Mouse (Mus musculus) neural tube, embryonic 15.5 days (tissue): ENCODE measurements around the gene St5. TPM values are rescaled to one million over a fixed set of nuclear protein-coding genes. Genes with fewer than 3 reads are reported as not detected.

ENCODE experiments used
- ATAC-seq: fragments of 200-750 bp; cut with Nextera tagmentation; 2 replicates; pipeline ENCODE4 v1.8.0; 2017; ENCODE audit warnings: mild to moderate bottlenecking, moderate TSS enrichment, moderate library complexity; ENCODE audit not compliant: low FRiP score
- H3K27ac ChIP-seq: fragments of 300-500 bp; sonication (generic); replicated peaks from 2 replicates; pipeline ENCODE4 v1.5.1; 2015; ENCODE audit warnings: mild to moderate bottlenecking, inconsistent platforms
- H3K27me3 ChIP-seq: fragments of 300-500 bp; sonication (generic); replicated peaks from 2 replicates; pipeline ENCODE4 v1.6.1; 2015; ENCODE audit warnings: inconsistent platforms
- H3K36me3 ChIP-seq: fragments of 300-500 bp; sonication (generic); 2 replicates; pipeline ENCODE4 v1.6.1; 2015; ENCODE audit warnings: inconsistent platforms
- H3K4me1 ChIP-seq: fragments of 300-500 bp; sonication (generic); 2 replicates; pipeline ENCODE4 v1.6.1; 2015; ENCODE audit warnings: inconsistent platforms
- H3K4me2 ChIP-seq: fragments of 300-500 bp; sonication (generic); 2 replicates; pipeline ENCODE4 v1.6.1; 2015; ENCODE audit warnings: inconsistent platforms, mild to moderate bottlenecking, moderate library complexity
- H3K4me3 ChIP-seq: fragments of 300-500 bp; sonication (generic); replicated peaks from 2 replicates; pipeline ENCODE4 v1.5.1; 2015; ENCODE audit warnings: mild to moderate bottlenecking, inconsistent platforms
- H3K9ac ChIP-seq: fragments of 300-500 bp; sonication (generic); replicated peaks from 2 replicates; pipeline ENCODE4 v1.6.1; 2015; ENCODE audit warnings: mild to moderate bottlenecking, inconsistent platforms
- H3K9me3 ChIP-seq: fragments of 300-500 bp; sonication (generic); replicated peaks from 2 replicates; pipeline ENCODE4 v1.6.1; 2016; ENCODE audit warnings: inconsistent platforms
- WGBS: fragments of 180-500 bp; shearing (Covaris S2); methylation state at CpG from one replicate; pipeline ENCODE4 v1.1.7; 2015; ENCODE audit warnings: mixed read lengths; 5-methylcytosine and 5-hydroxymethylcytosine counted together
- polyA plus RNA-seq: library from polyadenylated mRNA; unstranded; fragments of >200 nt; fragmentation: Nextera tagmentation; extraction: Ambion mirVana; gene quantifications from 2 replicates; pipeline ENCODE4 v1.2.1, GENCODE M21; 2015

The St5 gene
- polyA plus RNA-seq, result 18.2 and 29.3 TPM in 2 replicates

- peak within 1 kb of the TSS; percentile 75 for H3K27ac ChIP-seq
- under 1% methylated on average over 60 of the region's 61 CpGs for WGBS
- peak within 1 kb of the TSS; percentile 86 for H3K4me2 ChIP-seq
- no peaks in the 10 kb centered on the region for H3K36me3 ChIP-seq
- peak within 1 kb of the TSS; percentile 55 for H3K9ac ChIP-seq
- peak; percentile 96 for ATAC-seq
- no peaks in the 10 kb centered on the region for H3K9me3 ChIP-seq
- H3K4me1 ChIP-seq, result peaks cover 10% of the 10 kb centered on the region
- H3K27me3 ChIP-seq, result no peaks in the 10 kb centered on the region
- H3K4me3 ChIP-seq, result peak within 1 kb of the TSS; percentile 65
These were observed at the start of gene St5, which contains the start of gene Akip1 for GRCm38 (mm10) chr7:109703190-109704015. Gene St5, minus strand, starts transcription at chr7:109703605. Gene Akip1, plus strand, starts transcription at chr7:109703690.

GRCm38 (mm10) chr7:109752008-109752925 lies 48.9 kb upstream of the St5 start, which contains the start of gene Tmem9b:
Gene Tmem9b, minus strand, starts transcription at chr7:109752875.
- Histone ChIP-seq H3K27ac (peak within 1 kb of the TSS; percentile 85), H3K9ac (peak within 1 kb of the TSS; percentile 75), H3K4me1 (peaks cover 33% of the 10 kb centered on the region), H3K36me3 (peaks cover 7% of the 10 kb centered on the region; the same call in 1 of the 2 replicates), H3K27me3 (no peaks in the 10 kb centered on the region), H3K9me3 (no peaks in the 10 kb centered on the region), H3K4me3 (peak within 1 kb of the TSS; percentile 63), H3K4me2 (peak within 1 kb of the TSS; percentile 85)
- ATAC-seq, result peak; percentile 93
- under 1% methylated on average over 74 of the region's 74 CpGs for WGBS

DNA sequence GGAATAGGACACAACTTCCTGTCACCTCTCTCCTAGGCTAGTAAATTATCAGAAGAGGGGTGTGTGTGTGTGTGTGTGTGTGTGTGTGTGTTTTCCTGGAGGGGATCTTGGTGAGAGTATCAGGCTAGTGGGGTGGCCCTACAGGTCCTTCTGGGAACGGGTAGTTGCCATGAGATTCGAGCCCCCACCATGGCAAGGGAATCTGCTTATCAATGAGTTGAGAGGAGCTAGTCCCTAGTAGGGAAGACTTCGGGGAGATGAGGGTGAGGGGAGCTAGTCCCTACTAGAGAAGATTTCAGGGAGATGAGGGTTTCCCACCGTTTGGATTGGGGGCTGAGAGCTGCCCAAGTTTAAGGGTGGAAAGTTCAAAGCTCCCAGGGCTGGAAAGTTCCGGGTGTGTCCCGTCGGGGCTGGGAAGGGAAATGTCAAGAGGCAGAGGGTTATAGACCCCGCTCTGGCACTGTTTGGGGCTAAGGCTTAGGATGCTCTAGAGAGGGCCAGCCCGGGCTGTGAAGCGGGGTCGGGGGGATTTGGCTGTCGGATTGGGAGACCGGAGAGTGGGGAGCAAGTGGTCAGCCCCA lies 48.1 kb upstream of the St5 start:
- no peaks in the 10 kb centered on the region for H3K27me3 ChIP-seq
- H3K4me3 ChIP-seq, result peak overlapping the region; percentile 63
- peaks cover 33% of the 10 kb centered on the region for H3K4me1 ChIP-seq
- peak overlapping the region; percentile 85 for H3K4me2 ChIP-seq
- no peaks in the 10 kb centered on the region for H3K9me3 ChIP-seq
- peak overlapping the region; percentile 75 for H3K9ac ChIP-seq
- H3K27ac ChIP-seq, result peak overlapping the region; percentile 85
- 3% methylated on average over 13 of the region's 13 CpGs for WGBS
- no peak; the same call in 1 of the 2 replicates for ATAC-seq
- peaks cover 15% of the 10 kb centered on the region; the same call in 1 of the 2 replicates for H3K36me3 ChIP-seq

DNA sequence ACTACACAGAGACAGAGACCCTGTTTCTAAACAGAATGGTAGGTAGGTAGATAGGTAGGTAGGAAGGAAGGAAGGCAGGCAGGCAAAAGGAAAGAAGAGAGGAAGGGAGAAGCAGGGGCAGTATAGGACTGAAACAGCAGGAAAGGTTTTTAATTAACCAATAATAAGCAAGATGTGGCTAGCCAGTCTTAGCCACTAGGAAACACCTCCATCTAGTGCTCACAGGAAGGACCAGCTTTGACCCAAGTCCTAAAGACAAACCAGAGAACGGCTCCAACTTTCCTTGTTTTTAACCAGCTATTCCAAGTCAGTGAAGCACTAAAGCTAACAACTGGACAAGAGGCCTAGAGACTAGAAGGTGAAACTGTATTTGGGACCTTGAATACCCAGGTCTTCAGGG lies 44.3 kb upstream of the St5 start:
- 71% methylated on average over 1 of the region's 1 CpGs for WGBS
- H3K36me3 ChIP-seq, result peaks cover 45% of the 10 kb centered on the region
- H3K4me1 ChIP-seq, result peaks cover 21% of the 10 kb centered on the region
- no peak overlapping the region for H3K4me3 ChIP-seq
- H3K9ac ChIP-seq, result no peak overlapping the region
- H3K27me3 ChIP-seq, result no peaks in the 10 kb centered on the region
- H3K4me2 ChIP-seq, result no peak overlapping the region
- no peak for ATAC-seq
- H3K27ac ChIP-seq, result no peak overlapping the region
- H3K9me3 ChIP-seq, result no peaks in the 10 kb centered on the region

DNA sequence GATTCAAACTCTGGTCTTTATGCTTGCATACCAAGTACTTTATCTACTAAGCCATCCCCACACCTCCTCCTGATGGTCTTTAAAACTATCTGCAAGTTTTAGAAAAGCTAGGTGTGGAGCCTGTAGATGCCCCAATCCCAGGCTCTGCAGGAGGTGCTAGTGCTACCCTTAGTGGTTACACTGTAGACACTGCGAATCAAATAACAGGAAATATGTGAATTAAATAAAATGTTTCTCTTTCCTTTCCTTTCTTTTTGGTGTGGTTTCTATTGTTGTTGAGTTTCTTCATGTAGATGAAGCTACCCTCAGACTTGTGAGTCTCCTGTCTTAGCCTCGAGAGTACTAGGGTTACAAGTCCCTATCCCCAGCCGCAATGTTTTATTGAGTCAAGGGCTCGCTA lies 38.3 kb upstream of the St5 start:
- no peak overlapping the region for H3K4me3 ChIP-seq
- H3K9ac ChIP-seq, result no peak overlapping the region
- no peaks in the 10 kb centered on the region for H3K4me1 ChIP-seq
- H3K27me3 ChIP-seq, result no peaks in the 10 kb centered on the region
- no peak for ATAC-seq
- WGBS, result 87% methylated on average over 4 of the region's 4 CpGs
- H3K27ac ChIP-seq, result no peak overlapping the region
- peaks cover 68% of the 10 kb centered on the region for H3K36me3 ChIP-seq
- H3K4me2 ChIP-seq, result no peak overlapping the region
- H3K9me3 ChIP-seq, result no peaks in the 10 kb centered on the region

- Histone ChIP-seq H3K27me3 (no peaks in the 10 kb centered on the region), H3K4me1 (no peaks in the 10 kb centered on the region), H3K4me2 (no peak overlapping the region), H3K27ac (no peak overlapping the region), H3K4me3 (no peak overlapping the region), H3K36me3 (peaks cover 68% of the 10 kb centered on the region), H3K9me3 (no peaks in the 10 kb centered on the region), H3K9ac (no peak overlapping the region)
- ATAC-seq, result no peak
- 92% methylated on average over 1 of the region's 1 CpGs for whole genome bisulfite sequencing
These were observed 37.7 kb upstream of the St5 start for GRCm38 (mm10) chr7:109741060-109741459.

- H3K9ac ChIP-seq, result no peak overlapping the region
- peaks cover 69% of the 10 kb centered on the region for H3K36me3 ChIP-seq
- no peak overlapping the region for H3K4me2 ChIP-seq
- no peaks in the 10 kb centered on the region for H3K9me3 ChIP-seq
- WGBS, result 95% methylated on average over 5 of the region's 5 CpGs
- no peaks in the 10 kb centered on the region for H3K27me3 ChIP-seq
- no peak for ATAC-seq
- H3K4me1 ChIP-seq, result no peaks in the 10 kb centered on the region
- H3K27ac ChIP-seq, result no peak overlapping the region
- no peak overlapping the region for H3K4me3 ChIP-seq
These were observed 36.5 kb upstream of the St5 start for GRCm38 (mm10) chr7:109739822-109740370.

DNA sequence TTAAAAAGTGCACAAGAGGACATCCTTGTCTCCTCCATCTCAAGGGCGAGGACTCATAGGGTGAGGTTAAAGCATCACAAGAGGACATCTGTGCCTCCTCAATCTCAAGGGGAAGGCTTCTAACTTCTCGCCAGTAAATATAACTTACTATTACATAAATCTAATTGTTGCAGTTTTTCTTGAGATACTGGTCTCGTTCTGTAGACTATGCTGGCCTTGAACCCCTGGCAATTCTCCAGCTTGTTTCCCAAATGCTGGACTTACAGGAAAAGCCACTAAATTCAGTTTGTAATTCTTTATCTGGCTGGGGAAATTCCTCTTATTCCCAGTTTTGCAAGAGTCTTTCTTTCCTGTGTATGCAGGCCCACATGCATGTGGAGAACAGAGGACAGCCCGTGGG lies 31.4 kb upstream of the St5 start:
- WGBS, result 91% methylated on average over 4 of the region's 4 CpGs
- Histone ChIP-seq H3K36me3 (peaks cover 38% of the 10 kb centered on the region), H3K9me3 (no peaks in the 10 kb centered on the region), H3K4me2 (no peak overlapping the region), H3K27ac (no peak overlapping the region), H3K4me3 (no peak overlapping the region), H3K9ac (no peak overlapping the region), H3K4me1 (no peaks in the 10 kb centered on the region), H3K27me3 (no peaks in the 10 kb centered on the region)
- ATAC-seq, result no peak

- no peak within 1 kb of the TSS for H3K27ac ChIP-seq
These were observed 28.2 kb upstream of the St5 start, which contains the start of gene Ascl3 for GRCm38 (mm10) chr7:109731626-109732025. Gene Ascl3, minus strand, starts transcription at chr7:109731726.

GRCm38 (mm10) chr7:109723697-109724096 lies 20.3 kb upstream of the St5 start, which contains the start of gene BC051019:
Gene BC051019, minus strand, starts transcription at chr7:109723850.
- Histone ChIP-seq H3K4me3 (no peak within 1 kb of the TSS), H3K27ac (no peak within 1 kb of the TSS), H3K9me3 (no peaks in the 10 kb centered on the region), H3K4me2 (no peak within 1 kb of the TSS), H3K36me3 (no peaks in the 10 kb centered on the region), H3K4me1 (no peaks in the 10 kb centered on the region), H3K27me3 (no peaks in the 10 kb centered on the region), H3K9ac (no peak within 1 kb of the TSS)
- WGBS, result 94% methylated on average over 5 of the region's 5 CpGs
- no peak for ATAC-seq

More at GRCm38 (mm10) chr7:109731626-109732025, 28.2 kb upstream of the St5 start, which contains the start of gene Ascl3:
- H3K9me3 ChIP-seq, result no peaks in the 10 kb centered on the region
- 0 out of 2 replicates have a peak, but pooled peaks cover 3% of the 10 kb centered on the region for H3K4me1 ChIP-seq
- WGBS, result 85% methylated on average over 5 of the region's 5 CpGs
- no peak within 1 kb of the TSS for H3K4me2 ChIP-seq
- H3K9ac ChIP-seq, result no peak within 1 kb of the TSS
- ATAC-seq, result no peak
- H3K36me3 ChIP-seq, result peaks cover 21% of the 10 kb centered on the region
- H3K4me3 ChIP-seq, result no peak within 1 kb of the TSS
- H3K27me3 ChIP-seq, result no peaks in the 10 kb centered on the region

DNA sequence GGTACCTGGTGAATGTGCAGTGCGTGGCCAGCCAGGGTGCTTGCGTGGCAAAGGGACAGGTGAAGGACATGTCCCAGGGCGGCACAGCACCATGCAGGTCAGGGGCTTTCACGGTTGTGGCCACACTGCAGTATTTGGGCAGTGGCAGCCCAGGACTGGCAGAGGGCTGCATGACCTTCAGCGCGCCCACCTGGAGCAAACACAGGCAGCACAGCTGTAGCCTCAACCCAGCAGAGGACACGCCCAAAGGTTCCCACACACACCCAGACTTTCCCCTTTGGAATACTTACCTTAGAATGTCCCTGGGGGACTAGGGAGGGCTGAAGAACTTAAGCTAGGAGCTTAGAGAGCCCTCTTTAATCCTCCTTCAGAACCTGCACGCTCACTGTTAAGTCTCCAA lies 19.7 kb upstream of the St5 start:
- Histone ChIP-seq H3K4me3 (no peak overlapping the region), H3K27me3 (no peaks in the 10 kb centered on the region), H3K4me1 (no peaks in the 10 kb centered on the region), H3K27ac (no peak overlapping the region), H3K4me2 (no peak overlapping the region), H3K36me3 (no peaks in the 10 kb centered on the region), H3K9me3 (no peaks in the 10 kb centered on the region), H3K9ac (no peak overlapping the region)
- no peak for ATAC-seq
- 95% methylated on average over 8 of the region's 8 CpGs for WGBS
